Mouse (Mus musculus) 3T3-L1 (cell line): ENCODE results near the gene Sbno1.

ENCODE experiments used
- DNase-seq: peaks from one replicate; pipeline ENCODE4 v3.0.0-alpha.2; 2015; ENCODE audit warnings: low read depth, low spot score

Sbno1 gene

DNA sequence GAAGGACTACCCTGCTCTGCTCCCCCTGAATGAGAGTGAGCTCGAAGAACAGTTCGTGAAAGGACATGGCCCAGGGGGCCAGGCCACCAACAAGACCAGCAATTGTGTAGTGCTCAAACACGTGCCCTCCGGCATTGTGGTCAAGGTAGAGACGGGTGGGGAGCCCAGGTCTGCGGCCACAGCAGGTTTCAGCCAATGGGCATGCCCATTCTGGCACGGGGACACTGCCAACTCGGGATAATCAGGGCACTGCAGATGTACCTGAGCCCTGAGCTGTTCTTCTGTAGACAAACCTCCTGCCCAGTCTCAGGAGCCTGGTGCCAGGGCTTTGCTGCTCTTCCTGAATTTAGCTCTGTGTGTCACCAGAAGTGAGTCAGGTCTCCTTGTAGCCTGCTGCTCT, 87.0 kb downstream of the Sbno1 start:
- DNase-seq = no peak

DNA sequence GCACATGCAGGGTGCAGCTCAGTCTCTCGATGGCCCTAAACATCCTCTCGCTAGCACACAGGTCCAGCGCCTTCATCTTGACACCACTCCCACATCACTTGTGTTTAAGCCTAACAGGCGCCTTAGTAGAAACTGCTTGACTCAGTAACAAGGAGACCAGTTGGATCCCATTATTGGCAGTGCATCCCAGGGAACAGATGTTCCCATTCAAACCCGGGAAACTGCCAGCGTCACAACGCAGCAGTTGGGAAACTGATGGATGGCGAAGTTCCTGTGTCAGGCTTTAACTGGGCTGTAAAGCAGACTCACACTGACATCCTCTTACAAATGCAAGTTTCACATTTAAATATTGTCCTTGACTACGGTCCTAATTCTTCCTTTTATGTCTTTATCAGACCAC, 87.9 kb downstream of the Sbno1 start:
- DNase-seq = no peak

- no peak for DNase-seq
These were observed 88.7 kb downstream of the Sbno1 start for GRCm38 (mm10) chr5:124337103-124337502.

- DNase-seq = no peak
These were observed 91.4 kb downstream of the Sbno1 start for GRCm38 (mm10) chr5:124334392-124334791.

- no peak for DNase-seq
These were observed 95.7 kb downstream of the Sbno1 start for GRCm38 (mm10) chr5:124330086-124330485.

- DNase-seq = peak; percentile 99
These were observed 98.1 kb downstream of the Sbno1 start, which contains the start of the genes Mphosph9 and 2810006K23Rik for GRCm38 (mm10) chr5:124327510-124328364. Gene Mphosph9 (minus strand): TSS chr5:124327972. Gene 2810006K23Rik (plus strand): TSS chr5:124328089.

DNA sequence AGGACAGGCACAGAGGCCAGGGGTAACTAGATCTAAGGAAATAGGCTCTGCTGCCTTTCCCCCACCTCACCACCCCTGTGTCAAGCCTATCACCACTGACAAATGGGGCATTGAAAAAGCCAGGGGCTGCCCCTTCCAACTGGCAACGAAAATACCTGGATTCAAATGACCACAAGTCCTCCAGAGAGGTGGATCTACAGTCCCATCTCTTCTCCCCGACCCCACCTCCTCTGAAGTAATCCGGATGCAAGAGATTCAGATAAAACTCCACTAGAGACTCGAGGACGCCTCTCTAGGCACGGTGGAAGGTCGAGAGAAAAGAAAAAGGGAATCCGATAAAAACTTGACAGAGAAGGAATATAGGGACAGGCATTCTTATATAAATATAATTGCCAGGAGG, 99.0 kb downstream of the Sbno1 start:
- peak; percentile 36 for DNase-seq
